Mouse (Mus musculus): ENCODE results near the gene Fxyd2.

GRCm38 (mm10) chr9:45412287-45412686 lies 12.8 kb downstream of the Fxyd2 start:
- TF ChIP-seq CTCF (IDR thresholded peaks at IDR 0.05; ENCODE audit: low read depth) (peak; percentile 92), EP300 (IDR thresholded peaks at IDR 0.05; ENCODE audit: low read depth) (no peak)
